In genomic region chr6:5262322-5263249, GRCm38 (mm10) we compare ENCODE assay signal across 15 mouse cellular contexts. TPM values are rescaled to one million over a fixed set of nuclear protein-coding genes. Genes with fewer than 3 reads are reported as not detected.
A peak's percentile ranks its signal among the peaks of the same experiment; 100 is the strongest.
DNase-seq lines count a peak whose midpoint lies in the region; ATAC-seq lines count a peak whose summit lies in the region.
"Had no signal": no experiment of that assay in that cellular context is flagged by ENCODE, and none has a peak within 500 bp of the region (broad histone marks: within the 10 kb centered on the region; RNA-seq: fewer than 3 reads in every experiment).

No protein-coding gene starts in this region.

- H3K4me3 ChIP-seq in liver, embryonic 12.5 days: no peak overlapping the region
- H3K4me3 ChIP-seq in forebrain, embryonic 13.5 days: no peak overlapping the region
- H3K4me3 ChIP-seq: hindbrain, embryonic 12.5 days; intestine, embryonic 15.5 days had no signal

- peak overlapping the region; percentile 26 for H3K27ac ChIP-seq in liver, embryonic 12.5 days
- no peak overlapping the region for H3K27ac ChIP-seq in forebrain, embryonic 13.5 days
- H3K27ac ChIP-seq: hindbrain, embryonic 12.5 days; intestine, embryonic 15.5 days; kidney, postnatal 0 days; macrophage had no signal

- H3K27me3 ChIP-seq in liver, embryonic 12.5 days (replicated peaks): no peaks in the 10 kb centered on the region
- no peaks in the 10 kb centered on the region for H3K27me3 ChIP-seq in forebrain, embryonic 13.5 days
- H3K27me3 ChIP-seq: hindbrain, embryonic 12.5 days; intestine, embryonic 15.5 days had no signal

- peaks cover 32% of the 10 kb centered on the region for H3K4me1 ChIP-seq in liver, embryonic 12.5 days
- H3K4me1 ChIP-seq in forebrain, embryonic 13.5 days: no peaks in the 10 kb centered on the region
- H3K4me1 ChIP-seq: hindbrain, embryonic 12.5 days; intestine, embryonic 15.5 days had no signal

- H3K4me2 ChIP-seq in liver, embryonic 12.5 days: no peak overlapping the region
- H3K4me2 ChIP-seq in forebrain, embryonic 13.5 days: no peak overlapping the region
- H3K4me2 ChIP-seq: hindbrain, embryonic 12.5 days; intestine, embryonic 15.5 days had no signal

- ATAC-seq in liver, embryonic 12.5 days: peak; percentile 23; the same call in 1 of the 2 replicates
- no peak for ATAC-seq in forebrain, embryonic 13.5 days
- ATAC-seq: intestine, embryonic 15.5 days had no signal

- H3K9me3 ChIP-seq in liver, embryonic 12.5 days (replicated peaks): no peaks in the 10 kb centered on the region
- no peaks in the 10 kb centered on the region for H3K9me3 ChIP-seq in forebrain, embryonic 13.5 days (replicated peaks)
- H3K9me3 ChIP-seq: hindbrain, embryonic 12.5 days; intestine, embryonic 15.5 days had no signal

- DNase-seq in 3134 (ENCODE audit: extremely low read depth, insufficient read length, low spot score): peak; percentile 45
- DNase-seq in 3T3-L1 (ENCODE audit: low read depth, low spot score): peak; percentile 15
- peak; percentile 71 for DNase-seq in lung, postnatal 36 days
- no peak for DNase-seq in right cerebral cortex, postnatal 36 days (ENCODE audit: low spot score in 2 of 2)
- no peak for DNase-seq in B cell, adult 2 months
- DNase-seq: cerebellum, adult 9-11 months; gastrocnemius, postnatal 14 days; midbrain, embryonic 14.5 days; retina, postnatal 1 day had no signal

- H3K36me3 ChIP-seq in liver, embryonic 12.5 days: peaks cover 55% of the 10 kb centered on the region
- no peaks in the 10 kb centered on the region for H3K36me3 ChIP-seq in forebrain, embryonic 13.5 days (ENCODE audit: poor library complexity, severe bottlenecking)
- H3K36me3 ChIP-seq: hindbrain, embryonic 12.5 days had no signal

- H3K9ac ChIP-seq in liver, embryonic 12.5 days: no peak overlapping the region
- no peak overlapping the region for H3K9ac ChIP-seq in forebrain, embryonic 13.5 days
- H3K9ac ChIP-seq: hindbrain, embryonic 12.5 days; intestine, embryonic 15.5 days had no signal

- WGBS in liver, embryonic 12.5 days (ENCODE audit: insufficient replicate concordance): 70% methylated on average over 9 of the region's 10 CpGs
- 87% methylated on average over 9 of the region's 10 CpGs for WGBS in forebrain, embryonic 13.5 days

RNA-seq across cellular contexts. Expression of gene Pon3, which starts 6.5 kb away (rescaled TPM):
- polyA plus RNA-seq in liver, embryonic 12.5 days (2016; fragmentation: Nextera tagmentation; extraction: Ambion mirVana): 15.4 and 16.0 TPM in 2 replicates
- polyA plus RNA-seq in forebrain, embryonic 13.5 days (2015; fragmentation: Nextera tagmentation; extraction: Ambion mirVana): 2.9 and 3.5 TPM in 2 replicates

RNA-seq across cellular contexts. Expression of gene Pon2, which starts 35.7 kb away (rescaled TPM):
- 59.3 and 60.6 TPM in 2 replicates for polyA plus RNA-seq in liver, embryonic 12.5 days (2016; fragmentation: Nextera tagmentation; extraction: Ambion mirVana)
- 26.2 and 27.4 TPM in 2 replicates for polyA plus RNA-seq in forebrain, embryonic 13.5 days (2015; fragmentation: Nextera tagmentation; extraction: Ambion mirVana)

Comparison
In these comparisons a context has a peak if more than half of its experiments do, and no peak if none do; other contexts are left out.
1. DNase-seq: peak in 3134 (single experiment), 3T3-L1 (single experiment) and lung, postnatal 36 days (single experiment); none in right cerebral cortex, postnatal 36 days (0 of 2) and B cell, adult 2 months (0 of 2).